Mouse (Mus musculus) testis, adult 2 months (tissue): ENCODE measurements around the gene Cep350. TPM values are rescaled to one million over a fixed set of nuclear protein-coding genes. Genes with fewer than 3 reads are reported as not detected.
A peak's percentile ranks its signal among the peaks of the same experiment; 100 is the strongest.

Source experiments
- H3K27ac ChIP-seq: fragments of 200-500 bp; 2 replicates; pipeline ENCODE4 v1.5.1; 2012; ENCODE audit warnings: low read depth, low read length; ENCODE audit not compliant: control insufficient read depth, insufficient read depth
- H3K27me3 ChIP-seq: fragments of 200-500 bp; 2 replicates; pipeline ENCODE4 v1.6.1; 2012; ENCODE audit warnings: mild to moderate bottlenecking, low read length, moderate library complexity; ENCODE audit not compliant: control insufficient read depth, insufficient read depth
- H3K36me3 ChIP-seq: fragments of 200-500 bp; 2 replicates; pipeline ENCODE4 v1.6.1; 2012; ENCODE audit warnings: mild to moderate bottlenecking, low read length; ENCODE audit not compliant: control insufficient read depth, insufficient read depth
- H3K4me1 ChIP-seq: fragments of 200-500 bp; 2 replicates; pipeline ENCODE4 v1.6.1; 2012; ENCODE audit warnings: low read length; ENCODE audit not compliant: control insufficient read depth, insufficient read depth
- H3K4me3 ChIP-seq: fragments of 200-500 bp; 2 replicates; pipeline ENCODE4 v1.5.1; 2012; ENCODE audit warnings: low read depth, mild to moderate bottlenecking, low read length, moderate library complexity, mixed read lengths; ENCODE audit not compliant: control insufficient read depth
- CTCF ChIP-seq: fragments of 200-500 bp; IDR thresholded peaks from 2 replicates; pipeline ENCODE4 v1.5.1; 2012; ENCODE audit warnings: low read depth, mild to moderate bottlenecking, inconsistent platforms, low read length, moderate library complexity; ENCODE audit not compliant: control insufficient read depth, insufficient read depth, insufficient replicate concordance
- POLR2A ChIP-seq: fragments of 200-500 bp; IDR thresholded peaks from 2 replicates; pipeline ENCODE4 v1.6.1; 2012; ENCODE audit warnings: low read depth, mild to moderate bottlenecking, inconsistent platforms, low read length, moderate library complexity; ENCODE audit not compliant: control insufficient read depth
- polyA plus RNA-seq: library from polyadenylated mRNA; depleted of rRNA; stranded (reverse); fragments of >200 nt; gene quantifications from 2 replicates; pipeline ENCODE4 v1.2.3, GENCODE M21; 2012

Gene Cep350
- polyA plus RNA-seq, 1 experiment, result 43.6 TPM

DNA sequence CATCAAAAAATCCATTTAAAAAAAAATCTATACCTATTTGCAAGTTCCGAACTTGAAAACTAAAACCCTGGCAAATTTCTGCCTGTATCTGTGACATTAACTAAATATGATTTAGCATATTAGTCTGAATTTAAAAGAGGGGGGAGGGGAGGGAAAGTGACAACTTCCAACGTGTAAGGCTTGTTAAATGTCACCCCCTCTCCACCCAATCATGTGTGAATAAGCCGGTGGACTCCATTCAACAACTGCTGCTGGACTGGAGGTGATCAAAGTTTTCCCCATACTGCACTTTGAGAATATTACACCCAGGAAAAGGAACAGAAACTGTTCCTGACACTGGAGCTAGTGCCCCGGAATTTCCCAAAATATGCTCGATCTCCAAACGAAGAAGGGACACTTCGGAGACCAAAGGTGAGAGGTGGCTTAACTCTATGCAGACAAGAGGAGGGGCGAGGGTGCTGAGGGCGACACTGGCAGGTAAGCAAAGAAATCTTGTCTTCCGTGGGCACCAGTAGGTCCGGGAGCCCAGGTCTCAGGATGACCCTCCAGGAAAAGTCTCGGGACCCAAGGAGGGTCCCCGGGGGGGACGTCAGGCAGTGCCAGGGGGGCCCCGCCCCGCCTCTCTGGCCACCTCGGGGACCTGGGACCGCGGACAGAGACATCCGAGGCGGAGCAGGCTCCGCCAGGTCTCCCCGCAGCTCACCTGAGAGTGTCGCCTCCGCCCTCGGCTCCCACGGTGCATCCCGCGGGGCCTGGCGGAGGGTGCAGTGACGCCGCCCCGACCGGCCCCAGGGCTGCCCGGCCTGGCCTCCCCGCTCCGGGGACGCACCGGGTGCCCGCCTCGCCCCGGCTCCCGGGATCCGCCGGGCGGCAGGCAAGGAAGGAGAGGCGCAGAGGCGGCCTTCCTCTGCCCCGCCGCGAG, 648 bp downstream of the Cep350 start:
- H3K4me1 ChIP-seq, result peaks cover 3% of the 10 kb centered on the region
- TF ChIP-seq POLR2A, result no peak
- no peak for TF ChIP-seq CTCF
- H3K4me3 ChIP-seq, result peak overlapping the region; percentile 100
- H3K27ac ChIP-seq, result peak overlapping the region; percentile 96
- no peaks in the 10 kb centered on the region for H3K36me3 ChIP-seq
- no peaks in the 10 kb centered on the region for H3K27me3 ChIP-seq

DNA sequence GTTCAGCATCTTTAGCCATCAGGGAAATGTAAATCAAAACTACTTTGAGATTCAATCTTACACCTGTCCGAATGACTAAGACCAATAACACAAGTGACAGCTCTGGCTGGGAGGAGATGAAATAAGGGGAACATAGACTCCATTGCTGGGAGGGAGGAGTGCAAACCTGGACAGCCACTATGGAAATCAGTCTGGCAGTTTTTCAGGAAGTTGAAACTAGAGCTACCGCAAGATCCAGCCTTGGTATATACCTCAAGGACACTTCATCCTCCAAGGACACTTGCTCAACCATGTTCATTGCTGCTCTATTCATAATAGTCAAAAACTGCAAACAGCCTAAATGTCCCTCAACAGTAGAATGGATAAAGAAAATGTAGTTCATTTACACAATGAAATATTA, 23.9 kb downstream of the Cep350 start:
- no peak overlapping the region for H3K4me3 ChIP-seq
- no peaks in the 10 kb centered on the region for H3K4me1 ChIP-seq
- H3K36me3 ChIP-seq, result peaks cover 3% of the 10 kb centered on the region
- no peaks in the 10 kb centered on the region for H3K27me3 ChIP-seq
- no peak overlapping the region for H3K27ac ChIP-seq
- TF ChIP-seq POLR2A (no peak), CTCF (no peak)

DNA sequence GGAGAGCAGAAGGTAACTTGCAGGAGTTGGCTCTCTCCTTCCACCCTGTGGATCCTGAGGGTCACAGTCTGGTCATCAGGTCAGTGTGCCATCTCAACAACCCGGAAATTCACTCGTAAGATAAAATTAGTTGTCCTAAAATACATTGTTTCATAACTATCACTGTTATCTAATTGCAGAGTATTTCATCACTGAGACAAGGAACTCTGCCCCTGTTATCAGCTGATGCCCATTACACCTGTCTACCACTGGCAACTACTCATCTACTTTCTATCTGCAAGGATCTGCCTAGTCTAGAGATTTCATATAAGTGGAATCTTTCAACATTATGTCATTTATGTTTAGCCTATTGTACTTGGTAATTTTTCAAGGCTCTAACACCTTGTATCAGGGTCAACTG, 28.7 kb downstream of the Cep350 start:
- Histone ChIP-seq H3K36me3 (no peaks in the 10 kb centered on the region; the same call in 1 of the 2 replicates), H3K4me3 (no peak overlapping the region), H3K27me3 (no peaks in the 10 kb centered on the region), H3K4me1 (no peaks in the 10 kb centered on the region), H3K27ac (no peak overlapping the region)
- TF ChIP-seq CTCF (no peak), POLR2A (no peak)

DNA sequence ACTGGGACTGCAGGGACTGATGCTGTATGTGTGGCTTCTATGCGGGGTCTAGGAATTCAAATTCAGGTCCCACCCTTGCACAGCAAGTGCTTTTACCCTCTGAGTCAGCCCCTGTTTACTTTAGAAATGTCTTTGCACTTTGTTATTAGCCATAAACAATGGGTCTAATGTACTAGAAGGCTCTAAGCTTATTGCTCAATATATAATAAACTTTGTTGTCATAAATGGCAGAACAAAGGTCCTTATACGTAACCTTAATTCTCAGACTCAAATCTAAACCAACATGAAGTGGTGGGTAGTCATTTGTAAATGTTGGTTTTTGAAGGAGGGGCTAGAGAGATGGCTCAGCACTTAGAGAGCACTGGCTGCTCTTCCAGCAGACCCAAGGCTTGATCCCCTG, 35.6 kb downstream of the Cep350 start:
- H3K4me3 ChIP-seq, result no peak overlapping the region
- no peak overlapping the region for H3K27ac ChIP-seq
- H3K4me1 ChIP-seq, result no peaks in the 10 kb centered on the region
- no peak for TF ChIP-seq POLR2A
- TF ChIP-seq CTCF, result no peak
- peaks cover 2% of the 10 kb centered on the region; the same call in 1 of the 2 replicates for H3K36me3 ChIP-seq
- H3K27me3 ChIP-seq, result no peaks in the 10 kb centered on the region

DNA sequence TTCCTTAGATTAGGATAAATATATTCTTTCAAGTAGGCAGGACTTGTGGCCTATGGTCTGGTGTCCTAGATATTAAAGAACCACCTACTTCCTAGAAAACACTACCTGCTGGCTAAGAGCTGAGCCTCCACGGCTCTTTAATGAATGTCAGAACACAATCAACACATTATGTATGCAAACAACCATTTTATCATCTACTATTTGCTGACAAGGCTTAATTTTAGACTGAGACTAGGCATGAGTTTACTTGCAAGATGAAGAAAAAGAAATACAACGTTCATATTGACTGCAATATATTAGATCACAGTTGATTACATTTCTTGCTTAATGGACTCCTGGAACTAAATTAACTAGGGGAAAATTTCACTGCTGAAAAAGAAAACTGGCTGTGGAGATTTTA, 38.4 kb downstream of the Cep350 start:
- TF ChIP-seq CTCF, result no peak
- no peak for TF ChIP-seq POLR2A
- Histone ChIP-seq H3K27ac (no peak overlapping the region), H3K4me1 (no peaks in the 10 kb centered on the region), H3K27me3 (no peaks in the 10 kb centered on the region), H3K4me3 (no peak overlapping the region), H3K36me3 (peaks cover 2% of the 10 kb centered on the region; the same call in 1 of the 2 replicates)

- peaks cover 1% of the 10 kb centered on the region; the same call in 1 of the 2 replicates for H3K36me3 ChIP-seq
- H3K4me3 ChIP-seq, result no peak overlapping the region
- TF ChIP-seq CTCF (no peak), POLR2A (no peak)
These were observed 69.5 kb downstream of the Cep350 start for GRCm38 (mm10) chr1:155903561-155903960.

DNA sequence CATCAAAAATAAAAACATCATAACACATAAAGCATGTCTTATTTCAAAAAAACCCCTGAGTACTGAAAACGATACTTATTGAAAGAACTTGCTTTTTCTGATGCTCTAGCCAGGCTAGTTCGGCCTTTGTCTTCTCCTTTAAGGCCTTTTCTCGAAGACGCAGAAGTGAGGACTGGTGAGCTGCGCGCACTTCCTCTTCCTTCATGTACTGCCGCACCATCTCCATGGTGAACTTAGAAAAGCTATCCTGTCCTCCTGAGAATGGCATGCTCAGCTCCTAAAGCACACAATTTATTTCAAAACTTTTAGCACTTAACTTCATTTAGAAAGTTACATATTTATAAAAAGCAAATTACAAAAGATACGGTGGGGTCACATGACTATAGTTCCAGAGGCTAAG, 71.7 kb downstream of the Cep350 start:
- Histone ChIP-seq H3K27me3 (no peaks in the 10 kb centered on the region), H3K36me3 (peaks cover 1% of the 10 kb centered on the region; the same call in 1 of the 2 replicates), H3K4me3 (no peak overlapping the region), H3K27ac (no peak overlapping the region), H3K4me1 (no peaks in the 10 kb centered on the region)
- TF ChIP-seq POLR2A (no peak), CTCF (no peak)

More at GRCm38 (mm10) chr1:155903561-155903960, 69.5 kb downstream of the Cep350 start:
- H3K4me1 ChIP-seq, result no peaks in the 10 kb centered on the region
- no peak overlapping the region for H3K27ac ChIP-seq
- H3K27me3 ChIP-seq, result no peaks in the 10 kb centered on the region
